Mouse (Mus musculus) adrenal gland, postnatal 4 days (tissue): ENCODE data around the gene Actr5. TPM values are rescaled to one million over a fixed set of nuclear protein-coding genes. Genes with fewer than 3 reads are reported as not detected.

Source experiments
- DNase-seq, 2 experiments: peaks; one replicate each; pipeline ENCODE4 v3.0.0; 2021 to 2022; ENCODE audit warnings: low spot score in 2 of 2, mixed read lengths in 2 of 2
- long read RNA-seq, 2 experiments: library from polyadenylated mRNA; stranded (forward); transcript quantifications; one replicate each; pipeline ENCODE4 v2.0.0; 2021
- total RNA-seq, 2 experiments: library from RNA; stranded (reverse); gene quantifications; 2 replicates each; pipeline ENCODE4 v1.2.3; 2021

The Actr5 gene
- 10 to 100 TPM; 17.1 to 18.2 TPM for total RNA-seq
- long read RNA-seq, experiment 1, transcript Actr5-201 (9 exons, 2,402 nt) = major isoform, 9 of 18 reads
- long read RNA-seq, experiment 1, partial matches to known transcripts = 0 of 18 reads
- long read RNA-seq, experiment 1, other reads (novel, unspliced or antisense) = 7 of 18 reads
- long read RNA-seq, experiment 2, transcript Actr5-201 (9 exons, 2,402 nt) = major isoform, 22 of 35 reads
- long read RNA-seq, experiment 2, partial matches to known transcripts = 3 of 35 reads
- long read RNA-seq, experiment 2, other reads (novel, unspliced or antisense) = 10 of 35 reads

- peak; percentile 60 to 84 for DNase-seq
Observed at GRCm38 (mm10) chr2:158624718-158625222, at the start of gene Actr5. Gene Actr5, plus strand, starts transcription at chr2:158624888.

- no peak for DNase-seq
Observed at GRCm38 (mm10) chr2:158579979-158580378, 44.7 kb upstream of the Actr5 start.

GRCm38 (mm10) chr2:158584621-158585358 is 39.9 kb upstream of the Actr5 start:
- DNase-seq = no peak

GRCm38 (mm10) chr2:158588524-158589271 is 36.0 kb upstream of the Actr5 start:
- no peak for DNase-seq

- no peak for DNase-seq
Observed at GRCm38 (mm10) chr2:158590495-158590894, 34.2 kb upstream of the Actr5 start.

GRCm38 (mm10) chr2:158591286-158591685 is 33.4 kb upstream of the Actr5 start:
- DNase-seq = no peak

GRCm38 (mm10) chr2:158593371-158593770 is 31.3 kb upstream of the Actr5 start:
- DNase-seq = no peak

GRCm38 (mm10) chr2:158595103-158595502 is 29.6 kb upstream of the Actr5 start:
- no peak for DNase-seq

- no peak for DNase-seq
Observed at GRCm38 (mm10) chr2:158595577-158595976, 29.1 kb upstream of the Actr5 start.

- DNase-seq = no peak
Observed at GRCm38 (mm10) chr2:158596803-158597202, 27.9 kb upstream of the Actr5 start.

- DNase-seq = no peak
Observed at GRCm38 (mm10) chr2:158600517-158600916, 24.2 kb upstream of the Actr5 start.

- DNase-seq = no peak
Observed at GRCm38 (mm10) chr2:158601326-158601725, 23.4 kb upstream of the Actr5 start.

- DNase-seq = no peak
Observed at GRCm38 (mm10) chr2:158602663-158603062, 22.0 kb upstream of the Actr5 start.

- DNase-seq = no peak
Observed at GRCm38 (mm10) chr2:158606511-158606964, 18.1 kb upstream of the Actr5 start.

- no peak for DNase-seq
Observed at GRCm38 (mm10) chr2:158609681-158610080, 15.0 kb upstream of the Actr5 start.

GRCm38 (mm10) chr2:158610488-158611325 is 14.0 kb upstream of the Actr5 start, which contains the start of gene Slc32a1:
Gene Slc32a1, plus strand, starts transcription at chr2:158610767.
- DNase-seq = no peak

- DNase-seq = no peak
Observed at GRCm38 (mm10) chr2:158611326-158611719, 13.4 kb upstream of the Actr5 start.

- no peak for DNase-seq
Observed at GRCm38 (mm10) chr2:158611726-158612670, 12.7 kb upstream of the Actr5 start.

- no peak for DNase-seq
Observed at GRCm38 (mm10) chr2:158612671-158613250, 11.9 kb upstream of the Actr5 start.
